Mouse (Mus musculus): Measurements from ENCODE around the gene 4933406M09Rik.

The 4933406M09Rik gene

GRCm38 (mm10) chr1:134381051-134381450, 4.7 kb upstream of the 4933406M09Rik start:
- DNase-seq (ENCODE audit: low read depth, low spot score), result no peak

GRCm38 (mm10) chr1:134381795-134382625, 3.7 kb upstream of the 4933406M09Rik start:
- peak; percentile 85 for DNase-seq (ENCODE audit: low read depth, low spot score)

- peak; percentile 91 for DNase-seq (ENCODE audit: low read depth, low spot score)
These were observed 1.2 kb upstream of the 4933406M09Rik start for GRCm38 (mm10) chr1:134384581-134384980.

GRCm38 (mm10) chr1:134385176-134385575, 564 bp upstream of the 4933406M09Rik start:
- peak; percentile 70 for DNase-seq (ENCODE audit: low read depth, low spot score)

GRCm38 (mm10) chr1:134393827-134394226, 8.1 kb downstream of the 4933406M09Rik start:
- no peak for DNase-seq (ENCODE audit: low read depth, low spot score)

- no peak for DNase-seq (ENCODE audit: low read depth, low spot score)
These were observed 12.5 kb downstream of the 4933406M09Rik start for GRCm38 (mm10) chr1:134398210-134398609.

GRCm38 (mm10) chr1:134399735-134400134, 14.0 kb downstream of the 4933406M09Rik start:
- DNase-seq (ENCODE audit: low read depth, low spot score), result peak; percentile 90

- DNase-seq (ENCODE audit: low read depth, low spot score), result peak; percentile 96
These were observed 20.0 kb downstream of the 4933406M09Rik start, which contains the start of gene Cyb5r1 for GRCm38 (mm10) chr1:134405509-134406413. Gene Cyb5r1, plus strand, starts transcription at chr1:134405559.

DNA sequence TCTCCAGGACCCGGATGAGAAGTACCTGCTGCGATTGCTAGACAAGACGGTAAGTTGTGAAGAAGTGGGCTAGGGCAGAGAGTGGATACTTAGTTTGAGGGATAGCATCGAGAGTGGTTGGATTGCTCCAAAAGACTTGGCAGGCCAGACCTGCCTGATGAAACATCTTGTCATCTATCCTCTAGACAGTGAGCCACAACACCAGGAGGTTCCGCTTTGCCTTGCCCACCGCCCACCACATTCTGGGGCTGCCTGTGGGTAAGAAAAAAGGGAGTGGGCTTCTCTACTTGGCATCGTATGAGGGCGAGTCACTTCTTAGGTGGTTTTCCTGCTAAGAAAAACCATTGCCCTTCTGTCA, 20.7 kb downstream of the 4933406M09Rik start:
- DNase-seq (ENCODE audit: low read depth, low spot score), result no peak

- no peak for DNase-seq (ENCODE audit: low read depth, low spot score)
These were observed 22.3 kb downstream of the 4933406M09Rik start for GRCm38 (mm10) chr1:134408080-134408479.

DNA sequence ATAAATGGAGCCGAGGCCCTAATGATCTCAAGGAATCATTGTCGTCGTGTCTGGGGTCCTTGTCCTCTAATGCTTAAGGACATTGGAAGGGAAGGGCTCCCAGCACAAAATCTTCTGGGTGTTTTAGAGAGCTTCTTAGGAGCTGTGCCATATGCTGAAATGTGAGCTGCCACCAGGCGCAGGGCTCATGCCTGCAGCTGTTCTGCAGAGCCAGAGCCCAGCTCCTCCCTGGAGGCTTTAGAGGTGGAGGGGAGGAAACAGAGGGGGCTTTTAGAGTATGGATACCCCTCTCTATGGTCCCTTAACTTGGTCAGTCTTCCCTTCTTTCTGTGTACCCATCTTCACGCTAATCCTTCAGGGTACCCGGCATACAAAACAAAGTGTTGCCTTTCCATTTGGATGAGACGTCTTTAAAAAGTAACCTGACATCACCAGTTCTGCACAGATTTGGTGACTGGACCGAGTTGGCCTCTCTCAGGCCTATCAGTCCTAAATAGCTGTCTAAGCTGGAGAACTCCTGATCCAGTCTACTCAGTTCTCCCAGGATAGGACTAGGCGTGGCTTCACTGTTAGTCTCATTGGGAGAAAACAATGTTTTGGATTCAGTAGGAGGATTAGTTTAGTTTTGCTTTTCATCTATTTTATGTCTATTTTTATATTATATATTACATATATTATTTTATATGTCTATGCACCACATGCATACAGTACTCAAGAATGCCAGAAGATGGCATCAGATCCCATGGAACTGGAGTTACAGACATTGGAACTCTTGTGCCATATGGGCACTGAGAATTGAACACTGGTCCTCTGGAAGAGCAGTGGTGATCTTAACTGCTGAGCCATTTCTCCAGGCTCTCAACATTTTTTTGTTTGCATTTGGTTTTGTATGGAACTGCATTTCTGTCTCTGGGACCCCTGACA, 26.2 kb downstream of the 4933406M09Rik start:
- no peak for DNase-seq (ENCODE audit: low read depth, low spot score)

DNA sequence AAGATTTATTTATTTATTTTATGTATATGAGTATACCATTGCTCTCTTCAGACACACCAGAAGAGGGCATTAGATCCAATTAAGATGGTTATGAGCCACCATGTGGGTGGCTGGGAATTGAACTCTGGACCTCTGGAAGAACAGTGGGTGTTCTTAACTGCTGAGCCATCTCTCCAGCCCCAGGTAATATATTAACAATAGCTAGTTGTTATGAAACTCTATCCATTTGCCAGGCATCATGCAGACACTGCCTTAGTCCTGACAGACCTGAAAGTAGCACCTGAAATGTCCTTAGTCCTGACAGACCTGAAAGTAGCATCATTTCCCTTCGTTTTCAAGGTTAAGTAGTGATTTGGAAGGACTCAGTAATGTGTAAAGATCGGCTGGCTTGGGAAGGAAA, 28.3 kb downstream of the 4933406M09Rik start:
- DNase-seq (ENCODE audit: low read depth, low spot score), result no peak

DNA sequence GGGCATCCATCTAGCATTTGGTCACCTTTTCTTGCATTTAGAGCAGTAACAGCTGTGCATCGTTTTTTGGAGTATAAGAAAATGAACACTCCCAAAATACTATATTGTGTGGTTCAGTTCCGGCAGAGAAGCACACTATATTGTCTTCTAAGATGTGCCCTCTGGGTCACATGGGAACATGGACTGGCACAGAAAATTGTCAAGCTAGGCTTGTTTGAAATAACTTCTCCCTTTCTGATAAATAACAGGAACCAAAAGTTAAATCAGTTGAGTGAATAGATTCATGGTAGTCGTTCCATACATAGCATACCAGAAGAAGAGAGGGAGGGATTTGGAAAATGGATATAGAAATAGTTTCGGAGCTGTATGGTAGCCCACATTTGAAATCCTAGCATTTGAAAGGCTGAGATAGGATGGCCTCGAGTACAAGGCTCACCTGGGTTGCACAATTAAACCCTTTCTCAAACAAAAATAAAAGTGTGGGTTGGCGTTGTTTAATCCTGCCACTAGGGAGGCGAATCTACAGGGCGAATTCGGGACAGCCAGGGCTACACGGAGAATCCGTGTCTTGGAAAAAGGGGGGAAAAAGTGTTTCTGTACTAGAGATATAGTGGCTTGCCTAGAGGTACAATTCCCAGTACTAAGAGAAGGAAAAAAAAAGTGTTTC, 28.9 kb downstream of the 4933406M09Rik start:
- DNase-seq (ENCODE audit: low read depth, low spot score), result no peak

DNA sequence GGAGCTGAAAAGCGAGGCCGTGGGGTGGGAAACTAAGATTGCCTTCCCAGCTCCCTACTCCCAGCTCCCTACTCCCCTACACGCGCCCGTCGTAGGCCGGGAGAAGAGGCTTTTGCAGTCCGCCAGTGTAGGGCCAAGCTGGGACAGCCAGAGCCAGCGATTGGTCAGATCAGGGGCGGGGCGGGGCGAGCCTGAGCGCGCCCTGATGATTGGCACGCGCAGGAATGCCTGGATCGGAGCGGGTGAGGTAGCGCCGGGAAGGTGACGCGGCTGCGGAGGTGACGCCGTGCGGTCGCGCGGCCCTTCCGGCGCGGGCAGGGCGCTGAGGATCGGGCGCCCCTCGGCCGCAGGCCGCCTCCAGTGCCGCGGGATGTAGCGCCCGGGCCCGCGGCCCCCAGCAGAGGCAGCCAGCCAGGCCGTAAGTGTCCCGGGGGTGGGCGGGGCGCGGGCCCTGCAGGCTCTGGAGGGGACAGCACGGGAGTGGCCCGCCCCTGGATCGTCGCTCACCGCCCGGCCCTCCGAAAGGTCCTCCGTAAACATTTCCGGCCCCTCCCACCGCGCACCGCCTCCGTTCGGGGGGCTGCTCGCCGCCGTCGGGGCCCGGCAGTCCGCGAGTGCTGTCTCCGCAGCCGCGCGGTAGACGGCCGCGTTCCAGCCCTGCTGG, 29.6 kb downstream of the 4933406M09Rik start, which contains the start of gene Adipor1:
Gene Adipor1, plus strand, starts transcription at position 211 of the 664 bp plus-strand sequence.
- DNase-seq (ENCODE audit: low read depth, low spot score), result peak; percentile 99

DNA sequence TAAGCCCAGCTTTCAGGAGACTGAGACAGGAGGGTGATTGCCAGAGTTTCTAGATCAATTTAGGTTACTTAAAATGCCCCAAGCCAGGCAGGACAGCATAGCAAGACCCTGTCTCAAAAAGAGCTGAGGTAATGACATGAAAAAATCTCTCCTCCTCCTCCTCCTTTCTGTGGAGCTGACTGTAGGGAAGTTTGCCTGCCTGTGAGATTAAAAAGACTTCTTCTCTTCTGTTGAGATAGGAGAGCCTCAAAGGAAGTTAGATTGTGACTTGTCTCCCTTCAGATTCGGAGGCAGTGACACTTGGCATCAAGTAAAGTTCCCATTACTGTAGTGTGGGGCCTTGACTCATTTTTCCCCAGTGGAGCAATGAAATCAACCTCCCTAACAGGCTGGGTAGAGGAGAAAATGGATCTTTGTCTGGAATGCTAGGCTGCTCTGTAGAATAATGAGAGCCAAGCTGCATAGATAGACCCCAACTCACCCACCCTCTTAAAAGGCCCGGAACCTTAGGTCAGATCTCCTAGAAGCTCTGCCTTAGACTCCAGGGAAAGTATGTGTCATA, 32.8 kb downstream of the 4933406M09Rik start:
- no peak for DNase-seq (ENCODE audit: low read depth, low spot score)

- peak; percentile 42 for DNase-seq (ENCODE audit: low read depth, low spot score)
These were observed 33.4 kb downstream of the 4933406M09Rik start for GRCm38 (mm10) chr1:134419176-134419575.

GRCm38 (mm10) chr1:134419751-134420458, 34.2 kb downstream of the 4933406M09Rik start:
- no peak for DNase-seq (ENCODE audit: low read depth, low spot score)

DNA sequence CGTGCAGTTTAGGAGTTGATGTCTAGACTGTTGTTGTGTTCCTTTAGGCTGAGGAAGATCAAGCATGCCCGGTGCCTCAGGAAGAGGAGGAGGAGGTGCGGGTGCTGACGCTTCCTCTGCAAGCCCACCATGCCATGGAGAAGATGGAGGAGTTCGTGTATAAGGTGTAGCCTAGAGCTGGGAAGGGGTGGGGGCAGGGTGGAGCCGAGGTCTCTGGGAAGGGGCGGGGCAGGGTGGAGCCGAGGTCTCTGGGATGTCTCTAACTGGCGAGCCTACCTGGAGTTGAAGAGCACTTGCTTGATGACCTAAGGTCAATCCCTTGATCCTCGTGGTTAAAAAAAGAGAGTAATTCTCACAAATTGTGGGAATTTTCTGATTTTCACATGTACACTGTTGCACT, 38.2 kb downstream of the 4933406M09Rik start:
- peak; percentile 41 for DNase-seq (ENCODE audit: low read depth, low spot score)

- DNase-seq (ENCODE audit: low read depth, low spot score), result no peak
These were observed 40.5 kb downstream of the 4933406M09Rik start for GRCm38 (mm10) chr1:134426289-134426688.

All from ZHBTc4 (cell line).